Mouse (Mus musculus) stomach, postnatal 0 days (tissue): Measurements from ENCODE around the gene Ywhah. TPM values are rescaled to one million over a fixed set of nuclear protein-coding genes. Genes with fewer than 3 reads are reported as not detected.

Experiments
- ATAC-seq: fragments of 200-750 bp; cut with Nextera tagmentation; 2 replicates; pipeline ENCODE4 v1.8.0; 2017; ENCODE audit not compliant: low FRiP score, low TSS enrichment
- DNase-seq: peaks from one replicate; pipeline ENCODE4 v3.0.0-alpha.2; 2016; ENCODE audit warnings: low spot score
- H3K27ac ChIP-seq: fragments of 300-500 bp; sonication (generic); replicated peaks from 2 replicates; pipeline ENCODE4 v1.5.1; 2014; ENCODE audit warnings: mild to moderate bottlenecking, control low read depth
- H3K27me3 ChIP-seq: fragments of 300-500 bp; sonication (generic); 2 replicates; pipeline ENCODE4 v1.6.1; 2014; ENCODE audit warnings: low read length; ENCODE audit not compliant: control insufficient read depth, insufficient read depth
- H3K36me3 ChIP-seq: fragments of 300-500 bp; sonication (generic); 2 replicates; pipeline ENCODE4 v1.6.1; 2014; ENCODE audit warnings: low read length, mixed read lengths; ENCODE audit not compliant: control insufficient read depth, insufficient read depth
- H3K4me1 ChIP-seq: fragments of 300-500 bp; sonication (generic); replicated peaks from 2 replicates; pipeline ENCODE4 v1.6.1; 2014; ENCODE audit warnings: antibody characterized with exemption; ENCODE audit not compliant: control insufficient read depth, insufficient read depth
- H3K4me2 ChIP-seq: fragments of 300-500 bp; sonication (generic); replicated peaks from 2 replicates; pipeline ENCODE4 v1.6.1; 2014; ENCODE audit warnings: low read depth, mild to moderate bottlenecking, control low read depth, moderate library complexity
- H3K4me3 ChIP-seq: fragments of 300-500 bp; sonication (generic); 2 replicates; pipeline ENCODE4 v1.5.1; 2014; ENCODE audit warnings: low read depth, low read length, control low read depth
- H3K9ac ChIP-seq: fragments of 300-500 bp; sonication (generic); 2 replicates; pipeline ENCODE4 v1.6.1; 2014; ENCODE audit warnings: mild to moderate bottlenecking, low read length, control low read depth, mixed read lengths
- H3K9me3 ChIP-seq: fragments of 300-500 bp; sonication (generic); 2 replicates; pipeline ENCODE4 v1.6.1; 2016; ENCODE audit warnings: low read length; ENCODE audit not compliant: control insufficient read depth
- CTCF ChIP-seq: IDR thresholded peaks from 2 replicates; pipeline ENCODE4 v1.5.1; 2016; ENCODE audit warnings: antibody characterized with exemption, low read depth, mild to moderate bottlenecking, moderate library complexity
- EP300 ChIP-seq: optimal IDR thresholded peaks from 2 replicates; pipeline ENCODE3; 2016; ENCODE audit warnings: antibody characterized with exemption
- WGBS: fragments of 180-500 bp; shearing (Covaris S2); extraction: QIAGEN DNeasy Blood & Tissue Kit; methylation state at CpG from one replicate; pipeline ENCODE4 v1.1.7; 2014; 5-methylcytosine and 5-hydroxymethylcytosine counted together
- polyA plus RNA-seq: library from polyadenylated mRNA; unstranded; fragments of >200 nt; fragmentation: Nextera tagmentation; extraction: Ambion mirVana; gene quantifications from 2 replicates; pipeline ENCODE4 v1.2.1, GENCODE M21; 2015

Ywhah gene
- polyA plus RNA-seq, 1 experiment from 2014 or later, result 219 TPM

GRCm38 (mm10) chr5:33007371-33007770, 11.2 kb upstream of the Ywhah start:
- ATAC-seq (no peak), DNase-seq (no peak)
- Histone ChIP-seq H3K27me3 (no peaks in the 10 kb centered on the region), H3K36me3 (no peaks in the 10 kb centered on the region), H3K9me3 (no peaks in the 10 kb centered on the region), H3K27ac (no peak overlapping the region), H3K4me1 (no peaks in the 10 kb centered on the region), H3K4me2 (no peak overlapping the region), H3K4me3 (no peak overlapping the region), H3K9ac (no peak overlapping the region)
- TF ChIP-seq CTCF (no peak), EP300 (no peak)
- WGBS, result 58% methylated on average over 4 of the region's 4 CpGs

DNA sequence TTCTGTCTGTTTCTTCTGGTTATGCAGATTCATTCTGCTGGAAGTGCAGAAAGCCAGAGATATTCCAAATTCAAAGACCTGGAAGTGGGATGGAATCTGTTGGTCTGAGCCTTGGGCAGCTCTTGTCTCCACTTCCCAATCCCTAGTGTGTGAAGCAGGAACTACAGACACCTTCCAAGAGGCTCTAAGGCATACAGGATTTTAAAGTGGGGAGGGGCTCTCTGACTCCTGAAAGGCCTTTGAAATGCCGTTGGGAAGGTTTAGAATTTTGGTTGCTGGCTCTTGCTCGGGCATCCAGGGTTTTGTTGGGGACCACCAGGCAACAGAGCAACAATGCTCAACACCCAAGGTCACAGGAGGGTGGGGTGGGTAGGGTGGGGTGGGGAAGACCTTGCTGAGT, 9.3 kb upstream of the Ywhah start:
- H3K9ac ChIP-seq, result no peak overlapping the region
- no peak overlapping the region for H3K4me2 ChIP-seq
- H3K36me3 ChIP-seq, result no peaks in the 10 kb centered on the region
- no peak overlapping the region for H3K4me3 ChIP-seq
- no peaks in the 10 kb centered on the region for H3K9me3 ChIP-seq
- no peaks in the 10 kb centered on the region for H3K27me3 ChIP-seq
- TF ChIP-seq CTCF (no peak), EP300 (no peak)
- no peak overlapping the region for H3K27ac ChIP-seq
- no peak for ATAC-seq
- H3K4me1 ChIP-seq, result no peaks in the 10 kb centered on the region
- no peak for DNase-seq
- WGBS, result 58% methylated on average over 2 of the region's 2 CpGs

DNA sequence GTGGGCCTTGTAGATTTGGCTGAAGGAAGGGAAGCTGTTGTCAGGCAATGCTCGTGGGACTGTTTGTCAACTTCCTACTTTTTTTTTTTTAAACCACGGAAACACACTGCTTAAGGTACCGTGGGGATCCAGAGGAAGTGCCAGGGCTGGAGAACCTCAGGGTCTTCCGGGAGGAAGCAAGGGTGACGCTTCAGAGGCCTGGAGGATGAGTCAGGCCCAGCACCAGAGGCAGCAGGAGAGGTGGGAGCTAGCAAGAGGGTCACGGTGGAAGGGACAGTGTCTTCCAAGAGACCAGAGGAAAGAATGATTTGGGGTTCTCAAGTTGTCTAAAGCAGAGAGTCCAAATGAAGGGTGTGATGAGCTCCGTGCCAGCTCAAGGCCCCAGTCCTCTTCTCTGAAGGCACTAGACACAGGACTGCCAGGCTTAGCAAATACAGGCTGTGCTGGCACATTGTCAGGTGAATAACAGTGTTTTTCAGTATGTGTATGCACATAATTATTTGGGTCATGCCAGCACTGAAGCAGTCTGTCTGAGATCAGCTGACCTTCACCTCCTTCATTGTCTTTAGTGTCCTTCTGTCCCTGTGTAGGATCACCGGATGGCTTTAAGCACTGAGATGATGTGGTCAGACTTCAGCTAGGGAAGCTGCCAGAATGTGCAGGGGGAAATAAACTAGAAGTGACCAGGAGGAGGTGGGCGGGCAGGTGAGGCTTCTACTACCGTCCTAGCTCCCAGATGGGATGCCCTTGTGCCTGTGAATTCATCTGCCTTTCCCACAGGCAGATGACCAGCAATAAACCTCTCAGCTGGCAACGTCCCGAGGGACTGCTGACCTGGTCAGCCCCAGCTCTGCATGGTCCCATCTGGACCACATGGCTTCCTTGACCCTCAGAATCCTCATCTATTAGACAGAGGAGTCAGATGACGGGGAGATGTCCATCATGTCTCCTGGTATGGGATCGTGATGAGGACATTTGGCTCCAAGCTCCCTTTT, 8.5 kb upstream of the Ywhah start:
- H3K4me2 ChIP-seq, result no peak overlapping the region
- TF ChIP-seq CTCF, result no peak
- no peak for TF ChIP-seq EP300
- no peak for DNase-seq
- no peak overlapping the region for H3K4me3 ChIP-seq
- H3K9me3 ChIP-seq, result no peaks in the 10 kb centered on the region
- no peaks in the 10 kb centered on the region for H3K27me3 ChIP-seq
- H3K9ac ChIP-seq, result no peak overlapping the region
- WGBS, result 67% methylated on average over 14 of the region's 14 CpGs
- no peak for ATAC-seq
- no peak overlapping the region for H3K27ac ChIP-seq
- H3K36me3 ChIP-seq, result no peaks in the 10 kb centered on the region
- no peaks in the 10 kb centered on the region for H3K4me1 ChIP-seq

DNA sequence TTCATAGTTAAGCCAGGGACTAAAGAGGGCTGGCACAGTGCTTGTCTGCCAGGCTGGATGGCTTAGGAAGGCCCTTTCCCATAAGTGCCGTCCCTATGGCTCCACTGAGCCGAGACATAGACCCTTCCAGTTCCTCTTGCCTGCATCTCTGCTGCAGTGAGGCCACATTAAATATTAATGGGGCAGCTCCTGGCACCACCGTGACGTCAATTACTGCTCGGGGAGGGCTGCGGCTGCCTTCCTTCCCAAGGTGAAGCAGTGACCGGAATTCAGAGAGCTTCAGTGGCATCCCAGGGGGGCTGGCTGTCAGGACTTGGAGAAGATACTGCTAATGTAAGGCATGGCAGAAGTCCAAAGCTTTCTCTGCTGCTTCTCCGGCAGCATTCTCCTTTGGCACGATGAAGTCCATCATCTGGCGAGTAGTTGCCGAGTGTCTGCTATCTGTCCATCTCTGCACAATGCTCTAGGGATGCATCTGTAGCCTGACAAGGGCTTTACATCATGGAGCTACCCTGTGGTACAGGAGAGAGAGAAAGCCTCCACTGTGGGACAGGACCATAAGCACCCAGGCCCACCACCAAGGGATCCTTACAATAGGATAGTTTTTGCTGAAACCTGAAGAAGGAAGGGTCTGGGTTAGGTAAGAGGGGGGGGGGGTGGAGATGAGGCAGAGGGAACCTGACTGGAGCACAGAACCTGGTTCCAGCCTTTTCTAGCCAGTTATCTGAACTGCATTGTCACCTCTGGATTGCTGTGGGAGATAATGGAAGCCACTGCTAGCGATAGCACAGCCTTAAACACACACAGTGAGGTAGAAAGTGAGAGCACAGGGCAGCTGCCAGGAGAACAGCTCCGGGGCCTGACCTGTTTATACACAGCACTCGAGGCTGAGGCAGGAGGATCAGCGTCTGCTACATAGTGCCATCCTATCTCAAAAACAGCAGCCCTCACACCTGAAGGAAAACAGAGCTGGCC, 7.2 kb upstream of the Ywhah start:
- TF ChIP-seq CTCF (no peak), EP300 (no peak)
- peak; percentile 25; the same call in 1 of the 2 replicates for ATAC-seq
- H3K4me2 ChIP-seq, result no peak overlapping the region
- no peaks in the 10 kb centered on the region for H3K27me3 ChIP-seq
- H3K9me3 ChIP-seq, result no peaks in the 10 kb centered on the region
- WGBS, result 45% methylated on average over 15 of the region's 15 CpGs
- no peak overlapping the region for H3K4me3 ChIP-seq
- H3K27ac ChIP-seq, result peak overlapping the region; percentile 24; the same call in 1 of the 2 replicates
- H3K9ac ChIP-seq, result no peak overlapping the region
- no peaks in the 10 kb centered on the region for H3K36me3 ChIP-seq
- DNase-seq, result no peak
- no peaks in the 10 kb centered on the region for H3K4me1 ChIP-seq

DNA sequence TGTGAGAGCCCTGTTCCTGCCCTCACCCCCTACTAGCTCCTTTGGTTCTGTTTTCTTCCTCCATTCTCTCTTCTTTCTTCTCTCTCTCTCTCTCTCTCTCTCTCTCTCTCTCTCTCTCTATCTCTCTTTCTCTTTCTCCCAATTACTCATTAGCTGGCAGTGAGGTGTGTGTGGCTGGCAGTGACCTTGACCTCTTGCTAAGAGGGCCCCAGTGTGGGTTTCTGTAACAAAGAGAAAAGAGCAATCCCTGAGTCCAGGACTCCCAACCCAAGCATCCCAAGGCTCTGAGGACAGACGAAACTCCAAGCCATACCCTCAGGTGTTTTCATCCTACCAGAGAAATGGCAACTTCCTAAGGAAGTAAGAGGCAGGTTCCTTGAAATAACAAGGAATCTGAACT, 4.5 kb upstream of the Ywhah start:
- no peak for TF ChIP-seq EP300
- no peak for TF ChIP-seq CTCF
- Histone ChIP-seq H3K36me3 (no peaks in the 10 kb centered on the region), H3K27ac (no peak overlapping the region), H3K4me3 (no peak overlapping the region), H3K4me2 (no peak overlapping the region), H3K27me3 (no peaks in the 10 kb centered on the region), H3K9me3 (no peaks in the 10 kb centered on the region), H3K9ac (no peak overlapping the region), H3K4me1 (0 out of 2 replicates have a peak, but pooled peaks cover 2% of the 10 kb centered on the region)
- WGBS, result 65% methylated on average over 1 of the region's 1 CpGs
- DNase-seq, result no peak
- ATAC-seq, result no peak
